Mouse (Mus musculus) left cerebral cortex, adult 2 months (tissue): ENCODE measurements around the gene Ccl9. TPM values are rescaled to one million over a fixed set of nuclear protein-coding genes. Genes with fewer than 3 reads are reported as not detected.
A peak's percentile ranks its signal among the peaks of the same experiment; 100 is the strongest.
"Not testable (repeated sequence)": the region's sequence is repeated elsewhere in the genome, so short reads cannot be mapped to it uniquely, and the experiment has no call there.

Source experiments
- DNase-seq, 2 experiments: peaks; one replicate each; pipeline ENCODE4 v3.0.0; 2021 to 2022; ENCODE audit warnings: low spot score in 2 of 2, mixed read lengths in 1 of 2; ENCODE audit errors: extremely low spot score in 1 of 2
- H3K27ac ChIP-seq: fragments of 200-600 bp; 2 replicates; pipeline ENCODE4 v1.8.1; 2022
- H3K4me3 ChIP-seq: fragments of 200-600 bp; 2 replicates; pipeline ENCODE4 v1.8.1; 2022
- CTCF ChIP-seq: fragments of 200-600 bp; IDR thresholded peaks from 2 replicates; pipeline ENCODE4 v1.8.1; 2022; ENCODE audit warnings: antibody characterized with exemption, mild to moderate bottlenecking, moderate library complexity
- intact Hi-C: fragments of 180-260 bp; cut with DNase I; formaldehyde crosslinking; loops from one replicate; pipeline ENCODE4 v1.15.1; 2025
- total RNA-seq, 2 experiments: library from RNA; stranded (reverse); gene quantifications; 2 replicates each; pipeline ENCODE4 v1.2.3; 2021

The Ccl9 gene
- total RNA-seq, 2 experiments from 2014 or later, result 2.6 to 5.2 TPM

- TF ChIP-seq CTCF, result no peak
- Histone ChIP-seq H3K4me3 (no peak overlapping the region), H3K27ac (no peak overlapping the region)
- DNase-seq, result no peak
- intact Hi-C loops, result no loop called here
These were observed 26.8 kb downstream of the Ccl9 start for GRCm38 (mm10) chr11:83551668-83552067.

DNA sequence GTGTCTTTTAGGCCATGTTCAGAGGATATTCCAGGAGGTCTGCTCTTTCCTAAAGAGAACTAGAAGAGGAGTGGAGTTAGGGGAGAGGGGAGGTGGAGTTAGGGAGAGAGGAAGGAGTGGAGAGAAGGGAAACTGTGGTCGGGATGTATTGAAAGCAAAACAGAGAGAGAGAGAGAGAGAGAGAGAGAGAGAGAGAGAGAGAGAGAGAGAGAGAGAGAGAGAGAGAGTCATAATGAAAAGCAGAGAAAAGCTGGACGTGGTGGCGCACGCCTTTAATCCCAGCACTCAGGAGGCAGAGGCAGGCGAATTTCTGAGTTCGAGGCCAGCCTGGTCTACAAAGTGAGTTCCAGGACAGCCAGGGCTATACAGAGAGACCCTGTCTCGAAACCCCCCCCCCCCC, 27.4 kb downstream of the Ccl9 start:
- H3K4me3 ChIP-seq, H3K27ac ChIP-seq, intact Hi-C loops, DNase-seq: not testable (repeated sequence)

- no peak for TF ChIP-seq CTCF
These were observed 28.2 kb downstream of the Ccl9 start for GRCm38 (mm10) chr11:83550186-83550632.

DNA sequence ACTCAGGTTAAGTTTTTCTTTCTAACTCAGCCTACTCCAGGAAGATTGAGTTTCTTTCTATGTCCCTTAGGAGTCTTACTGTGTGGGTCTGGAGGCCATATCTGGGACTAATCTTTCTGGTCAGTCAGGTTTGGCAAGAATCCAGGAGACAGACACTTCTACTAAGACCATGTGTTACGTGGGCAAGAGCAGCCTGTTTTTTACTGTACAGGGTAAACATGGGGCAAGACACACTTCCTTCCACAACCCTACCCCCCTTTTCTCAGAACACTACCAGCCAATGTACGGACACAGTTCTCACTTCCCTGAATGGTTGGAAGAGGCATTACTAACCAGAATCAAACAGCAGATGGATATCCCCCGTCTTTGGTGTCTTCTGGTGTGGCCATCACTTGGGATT, 34.2 kb downstream of the Ccl9 start:
- no peak for DNase-seq
- intact Hi-C loops, result no loop called here
- no peak overlapping the region for H3K4me3 ChIP-seq
- no peak for TF ChIP-seq CTCF
- H3K27ac ChIP-seq, result no peak overlapping the region

More at GRCm38 (mm10) chr11:83550186-83550632, 28.2 kb downstream of the Ccl9 start:
- intact Hi-C loops, result no loop called here
- Histone ChIP-seq H3K4me3 (no peak overlapping the region), H3K27ac (no peak overlapping the region)
- no peak for DNase-seq

- Histone ChIP-seq H3K27ac (no peak overlapping the region), H3K4me3 (no peak overlapping the region)
- no peak for DNase-seq
- TF ChIP-seq CTCF, result no peak
- intact Hi-C loops, result no loop called here
These were observed 37.0 kb downstream of the Ccl9 start for GRCm38 (mm10) chr11:83541415-83541814.

GRCm38 (mm10) chr11:83540931-83541330, 37.5 kb downstream of the Ccl9 start:
- no peak overlapping the region for H3K4me3 ChIP-seq
- DNase-seq, result no peak
- intact Hi-C loops, result no loop called here
- no peak for TF ChIP-seq CTCF
- no peak overlapping the region for H3K27ac ChIP-seq

DNA sequence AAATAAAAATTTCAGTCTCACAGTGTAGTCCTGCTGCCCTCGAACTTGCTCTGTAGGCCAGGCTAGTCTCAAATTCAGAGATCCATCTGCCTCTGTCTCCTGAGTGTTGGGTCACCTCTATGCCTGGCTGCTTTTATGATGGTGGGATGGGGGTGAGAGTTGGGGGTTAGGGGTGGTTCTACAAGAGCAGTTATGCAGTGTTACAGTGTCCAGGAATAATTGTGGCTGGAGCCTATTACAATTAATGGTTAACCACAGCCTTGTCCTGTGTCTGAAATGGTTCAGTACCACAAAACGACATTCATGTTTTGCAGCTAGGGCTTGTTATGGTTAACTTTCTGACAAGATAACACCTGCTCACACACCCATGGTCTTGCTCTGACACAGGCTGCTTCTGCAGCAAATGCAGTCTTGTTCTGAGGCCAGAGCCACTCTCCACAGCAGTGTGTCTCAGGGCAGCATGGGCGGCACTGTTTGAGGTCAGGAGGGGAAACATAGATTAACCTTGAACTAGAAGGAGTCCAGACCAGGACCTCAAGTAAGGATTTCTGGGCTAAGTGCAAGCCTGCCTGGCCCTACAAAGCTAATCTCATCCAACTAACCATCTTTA, 39.6 kb downstream of the Ccl9 start:
- intact Hi-C loops, result no loop called here
- no peak overlapping the region for H3K4me3 ChIP-seq
- no peak for DNase-seq

GRCm38 (mm10) chr11:83536831-83537230, 41.6 kb downstream of the Ccl9 start:
- DNase-seq, result no peak
- Histone ChIP-seq H3K27ac (no peak overlapping the region), H3K4me3 (no peak overlapping the region)
- no peak for TF ChIP-seq CTCF
- intact Hi-C loops, result no loop called here

More for the DNA sequence above, 39.6 kb downstream of the Ccl9 start:
- TF ChIP-seq CTCF, result no peak
- H3K27ac ChIP-seq, result no peak overlapping the region

- no peak for TF ChIP-seq CTCF
- Histone ChIP-seq H3K27ac (no peak overlapping the region), H3K4me3 (peak overlapping the region; percentile 7; the same call in 1 of the 2 replicates)
- intact Hi-C loops, result no loop called here
- DNase-seq, result peak; percentile 36 to 49
These were observed 43.6 kb downstream of the Ccl9 start for GRCm38 (mm10) chr11:83534609-83535423.

GRCm38 (mm10) chr11:83534143-83534542, 44.3 kb downstream of the Ccl9 start:
- no peak for TF ChIP-seq CTCF
- no peak overlapping the region for H3K4me3 ChIP-seq
- no peak overlapping the region for H3K27ac ChIP-seq
- intact Hi-C loops, result no loop called here
- no peak for DNase-seq

DNA sequence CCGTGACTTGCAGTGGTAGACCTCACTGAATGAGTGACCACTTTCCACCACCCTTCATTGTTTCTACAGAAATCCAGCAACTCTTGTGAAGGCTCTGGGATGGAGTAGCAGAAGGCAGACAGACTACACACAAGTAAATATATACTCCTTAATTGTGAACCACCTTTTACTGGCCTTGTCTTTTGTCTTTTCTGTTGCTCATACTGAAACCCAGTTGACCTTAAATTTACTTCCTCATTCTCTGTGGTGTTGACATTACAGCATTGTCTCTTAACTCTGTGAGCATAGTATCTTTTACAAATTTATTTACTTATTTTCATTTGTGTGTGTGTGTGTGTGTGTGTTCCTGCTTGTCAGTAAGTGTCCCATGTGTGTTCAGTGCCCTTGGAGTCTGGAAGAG, 45.2 kb downstream of the Ccl9 start:
- no peak for TF ChIP-seq CTCF
- DNase-seq, result no peak
- H3K27ac ChIP-seq, result no peak overlapping the region
- intact Hi-C loops, result no loop called here
- H3K4me3 ChIP-seq, result no peak overlapping the region

- intact Hi-C loops, result no loop called here
- TF ChIP-seq CTCF, result no peak
- H3K4me3 ChIP-seq, result no peak within 1 kb of the TSS
- DNase-seq, result no peak
- H3K27ac ChIP-seq, result no peak within 1 kb of the TSS
These were observed 48.1 kb downstream of the Ccl9 start, which contains the start of gene Ccl5 for GRCm38 (mm10) chr11:83530360-83530759. Gene Ccl5 (minus strand): TSS chr11:83530518.

- Histone ChIP-seq H3K27ac (no peak overlapping the region), H3K4me3 (no peak overlapping the region)
- intact Hi-C loops, result no loop called here
- peak in 1 of 2 experiments; percentile 23 for DNase-seq
- no peak for TF ChIP-seq CTCF
These were observed 49.4 kb downstream of the Ccl9 start for GRCm38 (mm10) chr11:83529024-83529423.

Other genes with a start within 250 kb of the Ccl9 start
- 100 to 1,000 TPM; 237 to 267 TPM for gene Rasl10b, start 169.5 kb downstream of the Ccl9 start, total RNA-seq
- gene Gas2l2, start 149.2 kb downstream of the Ccl9 start, total RNA-seq, result not detected
- gene 1700020L24Rik, start 141.0 kb downstream of the Ccl9 start, total RNA-seq, result not detected
- 1 to 10 TPM; 3.8 to 3.9 TPM for gene Mmp28, start 115.6 kb downstream of the Ccl9 start, total RNA-seq
- gene Taf15, start 105.5 kb downstream of the Ccl9 start, total RNA-seq, result 10 to 100 TPM; 71.9 to 74.1 TPM
- gene Heatr9, start 56.5 kb downstream of the Ccl9 start, total RNA-seq, result not detected
- gene Ccl5, start 48.1 kb downstream of the Ccl9 start, total RNA-seq, result not detected
- 1 to 10 TPM; 1.4 to 1.9 TPM for gene Ccl6, start 14.5 kb upstream of the Ccl9 start, total RNA-seq
- gene Rpl9-ps1, start 67.0 kb upstream of the Ccl9 start, total RNA-seq, result not detected
- not detected for gene Ccl3, start 70.7 kb upstream of the Ccl9 start, total RNA-seq
- gene Ccl4, start 83.9 kb upstream of the Ccl9 start, total RNA-seq, result not detected
- not detected for gene Wfdc17, start 125.4 kb upstream of the Ccl9 start, total RNA-seq
- gene Wfdc18, start 130.4 kb upstream of the Ccl9 start, total RNA-seq, result 1 to 10 TPM; 2.3 TPM
- not detected for gene Wfdc21, start 168.3 kb upstream of the Ccl9 start, total RNA-seq
- 10 to 100 TPM; 14.8 to 16.4 TPM for gene Heatr6, start 175.1 kb upstream of the Ccl9 start, total RNA-seq